Mouse (Mus musculus): ENCODE measurements at regions not wholly inside any gene's neighbourhood (a gene's known extent, or its start where the extent isn't known, plus 50 kb on each side); places are given as distances from the start of the nearest gene placed in this dataset.

DNA sequence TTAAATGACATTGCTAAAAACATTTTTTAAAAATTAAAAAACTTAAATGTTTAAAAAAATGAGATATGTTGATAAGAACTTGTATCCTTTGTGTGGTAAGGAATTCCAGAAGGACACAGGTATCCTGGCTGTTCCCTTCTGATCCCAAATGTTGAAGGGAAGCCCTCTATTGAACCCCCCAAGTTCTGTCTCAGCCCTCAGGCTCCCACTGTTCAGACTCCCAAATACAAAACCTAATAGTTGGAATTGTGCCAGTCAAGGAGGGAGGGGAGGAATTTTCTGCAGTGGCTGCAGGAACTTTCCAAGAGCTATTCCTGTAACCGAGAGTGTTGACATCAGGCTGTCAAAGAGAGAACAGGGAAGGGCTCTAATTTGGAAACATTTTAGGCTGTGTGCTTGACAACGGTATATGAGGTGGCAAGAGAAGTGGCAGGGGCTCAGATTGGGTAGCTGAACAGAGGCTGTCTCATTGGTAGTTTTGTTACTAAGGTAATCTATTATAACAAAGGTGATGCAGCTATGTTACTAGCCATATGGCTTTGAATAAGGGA is 843.8 kb upstream of the A1bg start:
- no peak for TF ChIP-seq CTCF (conservative IDR thresholded peaks at IDR 0.05 in 1 of 2, IDR thresholded peaks at IDR 0.05 in 1 of 2; ENCODE audit: low read depth in 2 of 2, low read length in 2 of 2)
- no peak for TF ChIP-seq TCF12 (IDR thresholded peaks at IDR 0.05; ENCODE audit: low read depth, low read length)
- TF ChIP-seq EP300 (IDR thresholded peaks at IDR 0.05; ENCODE audit: low read length), result no peak
- no peak for TF ChIP-seq USF1 (IDR thresholded peaks at IDR 0.05; ENCODE audit: low read depth, low read length)
- no peak for TF ChIP-seq MAFK (IDR thresholded peaks at IDR 0.05; ENCODE audit: insufficient replicate concordance, low read length)
- no peak for TF ChIP-seq POLR2A (IDR thresholded peaks at IDR 0.05; ENCODE audit: low read depth, low read length)
- no peak for TF ChIP-seq POLR2AphosphoS2 (IDR thresholded peaks at IDR 0.05; ENCODE audit: low read depth, low read length)
- no peak for TF ChIP-seq HCFC1 (IDR thresholded peaks at IDR 0.05; ENCODE audit: low read depth, low read length)
- TF ChIP-seq SMC3 (IDR thresholded peaks at IDR 0.05; ENCODE audit: low read depth, low read length), result no peak

Measured in CH12.LX (cell line).